Mouse (Mus musculus): ENCODE measurements around the gene Snrpe.

DNA sequence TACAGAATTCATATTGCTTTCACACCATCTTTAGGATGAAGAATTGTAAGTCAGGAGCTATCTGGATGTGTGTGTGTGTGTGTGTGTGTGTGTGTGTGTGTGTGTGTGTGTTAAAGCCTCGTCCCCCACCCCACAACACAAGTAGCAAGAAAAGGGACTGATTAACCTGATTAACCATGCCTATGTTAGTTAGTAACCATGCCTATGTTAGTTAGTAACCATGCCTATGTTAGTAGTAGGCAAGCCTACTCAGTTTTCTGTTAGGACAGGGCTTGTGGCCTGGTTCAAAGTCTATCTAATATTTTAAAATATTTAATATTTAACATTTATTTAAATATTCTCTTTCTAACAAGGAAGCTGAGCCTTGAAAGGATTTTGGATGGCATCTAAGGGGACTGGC lies 1.3 kb upstream of the Snrpe start:
- TF ChIP-seq CTCF (conservative IDR thresholded peaks at IDR 0.05; ENCODE audit: insufficient read depth, insufficient read length, low read depth, low read length) = no peak
- TF ChIP-seq POLR2A (IDR thresholded peaks at IDR 0.05; ENCODE audit: low read depth, low read length) = no peak
